20 mouse cellular contexts compared by ENCODE assay signal in the genomic region with DNA sequence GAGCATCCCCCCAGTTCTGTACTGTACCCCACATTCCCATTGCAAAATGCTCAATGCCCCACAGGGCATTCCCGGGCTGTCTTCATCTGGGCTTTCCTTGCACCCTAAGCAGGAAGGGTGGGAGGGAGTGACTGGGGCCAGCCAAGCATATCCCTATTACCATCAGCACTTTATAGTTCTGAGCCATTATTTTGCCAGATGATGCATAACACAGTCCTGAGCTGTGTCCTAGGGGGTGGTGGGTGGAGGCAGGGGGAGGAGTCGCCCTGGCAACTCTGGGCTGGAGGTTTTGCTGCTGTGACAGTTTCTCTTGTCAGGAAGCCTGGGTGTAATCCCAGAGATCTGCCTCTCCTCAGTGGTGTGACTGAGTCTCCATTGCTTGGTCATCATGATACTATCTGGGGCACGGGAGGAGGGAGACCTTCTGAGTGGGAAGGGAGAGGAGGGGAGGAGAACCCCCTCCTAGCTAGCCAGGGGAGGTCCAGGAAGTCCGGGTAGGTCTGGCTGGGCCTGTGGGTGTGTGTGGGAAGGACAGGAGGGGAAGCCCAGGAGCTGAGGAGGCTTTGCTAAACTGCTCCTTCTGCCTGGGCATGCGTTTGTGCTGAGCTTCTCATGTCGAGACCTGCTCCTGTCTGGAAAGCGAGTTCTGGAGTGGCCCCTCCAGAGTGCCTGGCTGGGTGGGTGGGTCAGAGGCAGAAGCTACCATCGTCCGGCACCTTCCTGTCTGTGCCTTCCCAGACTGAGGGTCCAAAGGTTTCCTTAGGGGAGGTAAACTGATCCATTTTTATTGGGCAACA. TPM values are rescaled to one million over a fixed set of nuclear protein-coding genes. Genes with fewer than 3 reads are reported as not detected.
DNase-seq lines count a peak whose midpoint lies in the region; ATAC-seq and TF ChIP-seq lines count a peak whose summit lies in the region.
"Had no signal": no experiment of that assay in that cellular context is flagged by ENCODE, and none has a peak within 500 bp of the region (broad histone marks: within the 10 kb centered on the region; RNA-seq: fewer than 3 reads in every experiment).

No protein-coding gene starts in this region.

- no peaks in the 10 kb centered on the region for H3K9me3 ChIP-seq in kidney, embryonic 14.5 days (ENCODE audit: control insufficient read depth, low read length)
- H3K9me3 ChIP-seq in midbrain, embryonic 10.5 days (replicated peaks), result no peaks in the 10 kb centered on the region
- H3K9me3 ChIP-seq in midbrain, postnatal 0 days (ENCODE audit: low read length), result no peaks in the 10 kb centered on the region
- H3K9me3 ChIP-seq in heart, embryonic 10.5 days, result no peaks in the 10 kb centered on the region

- peaks cover 13% of the 10 kb centered on the region for H3K4me1 ChIP-seq in kidney, embryonic 14.5 days (ENCODE audit: control insufficient read depth, insufficient read depth, low read length)
- H3K4me1 ChIP-seq in midbrain, embryonic 10.5 days, result peaks cover 7% of the 10 kb centered on the region
- H3K4me1 ChIP-seq in midbrain, postnatal 0 days (ENCODE audit: insufficient read depth, low read length), result no peaks in the 10 kb centered on the region
- H3K4me1 ChIP-seq in heart, embryonic 10.5 days, result peaks cover 5% of the 10 kb centered on the region; the same call in 1 of the 2 replicates

- no peaks in the 10 kb centered on the region for H3K36me3 ChIP-seq in kidney, embryonic 14.5 days (ENCODE audit: control insufficient read depth, insufficient read depth, low read length)
- H3K36me3 ChIP-seq in midbrain, embryonic 10.5 days, result no peaks in the 10 kb centered on the region
- H3K36me3 ChIP-seq in midbrain, postnatal 0 days (ENCODE audit: insufficient read depth, low read length), result no peaks in the 10 kb centered on the region
- H3K36me3 ChIP-seq in heart, embryonic 10.5 days, result no peaks in the 10 kb centered on the region

- no peak for DNase-seq in kidney, postnatal 10 days
- no peak for DNase-seq in midbrain, embryonic 10.5 days (ENCODE audit: low spot score)
- DNase-seq in midbrain, postnatal 0 days (ENCODE audit: low spot score), result no peak
- DNase-seq in Muller cell, postnatal 12 days (ENCODE audit: inconsistent ontology term), result peak; percentile 47
- peak; percentile 23 for DNase-seq in fat pad, adult 2 months (ENCODE audit: extremely low read depth, low read depth, low spot score)
- DNase-seq in heart, adult 9 months (ENCODE audit: low spot score in 2 of 2), result no peak
- DNase-seq in heart, embryonic 10.5 days (ENCODE audit: low spot score), result no peak
- DNase-seq: cerebellum, adult 11-12 months; kidney, postnatal 36 days; lung, adult 18-20 months had no signal

- no peaks in the 10 kb centered on the region for H3K27me3 ChIP-seq in kidney, embryonic 14.5 days (ENCODE audit: control insufficient read depth, insufficient read depth, low read length)
- H3K27me3 ChIP-seq in midbrain, embryonic 10.5 days (ENCODE audit: low read depth, poor library complexity, severe bottlenecking), result no peaks in the 10 kb centered on the region
- no peaks in the 10 kb centered on the region for H3K27me3 ChIP-seq in midbrain, postnatal 0 days (ENCODE audit: insufficient read depth, low read length)
- peaks cover 48% of the 10 kb centered on the region for H3K27me3 ChIP-seq in heart, embryonic 10.5 days (ENCODE audit: insufficient read depth, poor library complexity, severe bottlenecking)

- H3K4me2 ChIP-seq in kidney, embryonic 14.5 days (replicated peaks; ENCODE audit: low read depth, low read length), result no peak overlapping the region
- no peak overlapping the region for H3K4me2 ChIP-seq in midbrain, postnatal 0 days (ENCODE audit: low read depth, low read length, poor library complexity, severe bottlenecking)

- no peak overlapping the region for H3K9ac ChIP-seq in kidney, embryonic 14.5 days (ENCODE audit: low read depth, low read length)
- no peak overlapping the region for H3K9ac ChIP-seq in midbrain, postnatal 0 days (replicated peaks; ENCODE audit: low read length, poor library complexity, severe bottlenecking)

- H3K4me3 ChIP-seq in kidney, embryonic 14.5 days (ENCODE audit: low read length), result no peak overlapping the region
- no peak overlapping the region for H3K4me3 ChIP-seq in midbrain, embryonic 10.5 days
- no peak overlapping the region for H3K4me3 ChIP-seq in midbrain, postnatal 0 days (ENCODE audit: low read depth, low read length)
- no peak overlapping the region for H3K4me3 ChIP-seq in heart, embryonic 10.5 days

- WGBS in kidney, embryonic 14.5 days, result 38% methylated on average over 9 of the region's 9 CpGs
- 73% methylated on average over 9 of the region's 9 CpGs for WGBS in midbrain, embryonic 10.5 days
- 67% methylated on average over 9 of the region's 9 CpGs for WGBS in midbrain, postnatal 0 days
- WGBS in heart, embryonic 10.5 days, result 53% methylated on average over 9 of the region's 9 CpGs

- peak; percentile 58; the same call in 1 of the 2 replicates for ATAC-seq in kidney, embryonic 14.5 days (ENCODE audit: low FRiP score, low TSS enrichment)
- ATAC-seq in midbrain, postnatal 0 days (ENCODE audit: low FRiP score), result no peak
- ATAC-seq: activated CD4-positive, CD25-positive, alpha-beta regulatory T cell, adult 4 months had no signal

- no peak for TF ChIP-seq CTCF in midbrain, postnatal 0 days (IDR thresholded peaks at IDR 0.05)

- H3K27ac ChIP-seq in kidney, embryonic 14.5 days (ENCODE audit: low read depth, low read length), result no peak overlapping the region
- H3K27ac ChIP-seq in midbrain, embryonic 10.5 days (replicated peaks), result peak overlapping the region; percentile 33; the same call in 1 of the 2 replicates
- no peak overlapping the region for H3K27ac ChIP-seq in midbrain, postnatal 0 days (ENCODE audit: low read depth, low read length)
- no peak overlapping the region for H3K27ac ChIP-seq in heart, embryonic 10.5 days

RNA-seq across cellular contexts. Expression of gene Krt84, which starts 3.6 kb away (rescaled TPM):
- polyA plus RNA-seq in kidney, embryonic 14.5 days (2014; fragmentation: Nextera tagmentation; extraction: Ambion mirVana), result not detected in 2 replicates
- polyA plus RNA-seq in midbrain, embryonic 10.5 days (2016; fragmentation: Nextera tagmentation; extraction: Ambion mirVana), result not detected in 2 replicates
- not detected in 2 replicates for total RNA-seq in midbrain, postnatal 0 days (2014; rRNA removed)
- polyA plus RNA-seq in midbrain, postnatal 0 days (2015; fragmentation: Nextera tagmentation; extraction: Ambion mirVana), result not detected in 2 replicates
- not detected in 2 replicates for polyA plus RNA-seq in heart, embryonic 10.5 days (2016; fragmentation: Nextera tagmentation; extraction: Ambion mirVana)
- total RNA-seq: granulocyte monocyte progenitor cell, adult 5-6 weeks; left cerebral cortex, adult 8-10 months; megakaryocyte-erythroid progenitor cell, adult 5-6 weeks; MEL had no signal
- polyA plus RNA-seq: activated CD4-positive, CD25-positive, alpha-beta regulatory T cell, adult 4 months; heart, postnatal 0 days; spleen, adult 2 months; testis, adult 2 months had no signal

RNA-seq across cellular contexts. Expression of gene Krt82, which starts 14.2 kb away (rescaled TPM):
- not detected in 2 replicates for polyA plus RNA-seq in kidney, embryonic 14.5 days (2014; fragmentation: Nextera tagmentation; extraction: Ambion mirVana)
- polyA plus RNA-seq in midbrain, embryonic 10.5 days (2016; fragmentation: Nextera tagmentation; extraction: Ambion mirVana), result not detected in 2 replicates
- not detected in 2 replicates for total RNA-seq in midbrain, postnatal 0 days (2014; rRNA removed)
- polyA plus RNA-seq in midbrain, postnatal 0 days (2015; fragmentation: Nextera tagmentation; extraction: Ambion mirVana), result not detected in 2 replicates
- polyA plus RNA-seq in heart, embryonic 10.5 days (2016; fragmentation: Nextera tagmentation; extraction: Ambion mirVana), result not detected in 2 replicates
- total RNA-seq: granulocyte monocyte progenitor cell, adult 5-6 weeks; left cerebral cortex, adult 8-10 months; megakaryocyte-erythroid progenitor cell, adult 5-6 weeks; MEL had no signal
- polyA plus RNA-seq: activated CD4-positive, CD25-positive, alpha-beta regulatory T cell, adult 4 months; heart, postnatal 0 days; limb, embryonic 14.5 days; spleen, adult 2 months; testis, adult 2 months had no signal

RNA-seq across cellular contexts. Expression of gene Gm49425, which starts 19.2 kb away (rescaled TPM):
- polyA plus RNA-seq in kidney, embryonic 14.5 days (2014; fragmentation: Nextera tagmentation; extraction: Ambion mirVana), result not detected in 2 replicates
- polyA plus RNA-seq in midbrain, embryonic 10.5 days (2016; fragmentation: Nextera tagmentation; extraction: Ambion mirVana), result not detected in 2 replicates
- total RNA-seq in midbrain, postnatal 0 days (2014; rRNA removed), result not detected in 2 replicates
- polyA plus RNA-seq in midbrain, postnatal 0 days (2015; fragmentation: Nextera tagmentation; extraction: Ambion mirVana), result not detected in 2 replicates
- polyA plus RNA-seq in heart, embryonic 10.5 days (2016; fragmentation: Nextera tagmentation; extraction: Ambion mirVana), result not detected in 2 replicates
- total RNA-seq: granulocyte monocyte progenitor cell, adult 5-6 weeks; left cerebral cortex, adult 8-10 months; megakaryocyte-erythroid progenitor cell, adult 5-6 weeks; MEL had no signal
- polyA plus RNA-seq: activated CD4-positive, CD25-positive, alpha-beta regulatory T cell, adult 4 months; heart, postnatal 0 days; spleen, adult 2 months; testis, adult 2 months had no signal

RNA-seq across cellular contexts. Expression of gene Krt90, which starts 26.5 kb away (rescaled TPM):
- polyA plus RNA-seq in kidney, embryonic 14.5 days (2014; fragmentation: Nextera tagmentation; extraction: Ambion mirVana), result 0.17 and 0.22 TPM in 2 replicates
- polyA plus RNA-seq in midbrain, embryonic 10.5 days (2016; fragmentation: Nextera tagmentation; extraction: Ambion mirVana), result 0.51 and 0.67 TPM in 2 replicates
- 0.09 TPM in 1 of 2 replicates, not detected in the other for total RNA-seq in midbrain, postnatal 0 days (2014; rRNA removed)
- 0.41 and 0.50 TPM in 2 replicates for polyA plus RNA-seq in midbrain, postnatal 0 days (2015; fragmentation: Nextera tagmentation; extraction: Ambion mirVana)
- polyA plus RNA-seq in heart, embryonic 10.5 days (2016; fragmentation: Nextera tagmentation; extraction: Ambion mirVana), result 0.26 and 0.29 TPM in 2 replicates
- total RNA-seq: granulocyte monocyte progenitor cell, adult 5-6 weeks; left cerebral cortex, adult 8-10 months; megakaryocyte-erythroid progenitor cell, adult 5-6 weeks; MEL had no signal
- polyA plus RNA-seq: activated CD4-positive, CD25-positive, alpha-beta regulatory T cell, adult 4 months; spleen, adult 2 months; testis, adult 2 months had no signal

RNA-seq across cellular contexts. Expression of gene Krt75, which starts 37.5 kb away (rescaled TPM):
- polyA plus RNA-seq in kidney, embryonic 14.5 days (2014; fragmentation: Nextera tagmentation; extraction: Ambion mirVana), result 0.11 and 0.23 TPM in 2 replicates
- polyA plus RNA-seq in midbrain, embryonic 10.5 days (2016; fragmentation: Nextera tagmentation; extraction: Ambion mirVana), result not detected in 2 replicates
- total RNA-seq in midbrain, postnatal 0 days (2014; rRNA removed), result 0.05 TPM in 1 of 2 replicates, not detected in the other
- polyA plus RNA-seq in midbrain, postnatal 0 days (2015; fragmentation: Nextera tagmentation; extraction: Ambion mirVana), result 0.12 TPM in 2 replicates
- polyA plus RNA-seq in heart, embryonic 10.5 days (2016; fragmentation: Nextera tagmentation; extraction: Ambion mirVana), result 0.10 TPM in 1 of 2 replicates, not detected in the other
- total RNA-seq: granulocyte monocyte progenitor cell, adult 5-6 weeks; left cerebral cortex, adult 8-10 months; megakaryocyte-erythroid progenitor cell, adult 5-6 weeks; MEL had no signal
- polyA plus RNA-seq: heart, postnatal 0 days; spleen, adult 2 months had no signal

Comparison
In these comparisons a context has a peak if more than half of its experiments do, and no peak if none do; other contexts are left out.
1. DNase-seq: peak in Muller cell, postnatal 12 days (single experiment) and fat pad, adult 2 months (single experiment); none in kidney, postnatal 10 days (single experiment), midbrain, embryonic 10.5 days (single experiment), midbrain, postnatal 0 days (single experiment), heart, adult 9 months (0 of 2) and heart, embryonic 10.5 days (single experiment).